In the genomic region with DNA sequence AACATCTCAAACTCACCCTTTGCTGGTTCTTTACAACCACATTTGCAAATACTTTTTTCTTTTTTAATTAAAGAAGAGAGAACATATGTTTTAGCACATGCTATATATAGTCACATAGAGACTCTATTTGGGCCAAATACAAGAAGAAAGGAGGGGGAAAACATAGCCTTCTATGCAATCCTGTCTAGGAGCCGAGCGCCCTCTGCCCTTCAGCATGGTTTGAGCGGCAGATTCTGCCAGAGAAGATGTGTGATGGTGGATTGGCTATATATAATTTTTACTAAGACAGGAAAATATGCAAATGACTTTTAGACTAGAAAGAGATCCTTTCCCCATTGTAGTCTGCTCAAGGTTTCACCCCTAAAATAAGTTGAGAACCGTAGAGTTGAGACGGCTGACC, we compare ENCODE assay signal across 22 mouse cellular contexts. TPM values are rescaled to one million over a fixed set of nuclear protein-coding genes. Genes with fewer than 3 reads are reported as not detected.
DNase-seq lines count a peak whose midpoint lies in the region; ATAC-seq and TF ChIP-seq lines count a peak whose summit lies in the region.
"Had no signal": no experiment of that assay in that cellular context is flagged by ENCODE, and none has a peak within 500 bp of the region (broad histone marks: within the 10 kb centered on the region; RNA-seq: fewer than 3 reads in every experiment).

No protein-coding gene starts in this region.

- no peak for TF ChIP-seq EP300 in lung, postnatal 0 days (IDR thresholded peaks at IDR 0.05)
- TF ChIP-seq EP300 in CH12.LX (IDR thresholded peaks at IDR 0.05; ENCODE audit: low read length): no peak; the same call in 1 of the 2 replicates

- no peak for ATAC-seq in lung, postnatal 0 days
- 0 out of 2 replicates have a peak, but pooled peaks have one; percentile 13 for ATAC-seq in neutrophil, adult 5-6 weeks (ENCODE audit: extremely low read depth, insufficient number of reproducible peaks, low FRiP score, poor library complexity, severe bottlenecking)
- ATAC-seq: hindbrain, postnatal 0 days had no signal

- H3K27ac ChIP-seq in lung, postnatal 0 days (ENCODE audit: low read length): no peak overlapping the region
- no peak overlapping the region for H3K27ac ChIP-seq in CH12.LX (ENCODE audit: insufficient read depth, low read depth)
- H3K27ac ChIP-seq: embryonic facial prominence, embryonic 13.5 days; forebrain, embryonic 12.5 days; heart, embryonic 10.5 days; hindbrain, embryonic 13.5 days; hindbrain, postnatal 0 days had no signal

- WGBS in lung, postnatal 0 days: 75% methylated on average over 5 of the region's 5 CpGs

- H3K36me3 ChIP-seq in lung, postnatal 0 days (ENCODE audit: insufficient read depth, low read length): no peaks in the 10 kb centered on the region
- no peaks in the 10 kb centered on the region for H3K36me3 ChIP-seq in CH12.LX (replicated peaks in 1 of 2; ENCODE audit: control insufficient read depth in 1 of 2, insufficient read depth in 1 of 2, low read length in 1 of 2)
- H3K36me3 ChIP-seq: embryonic facial prominence, embryonic 13.5 days; forebrain, embryonic 12.5 days; G1E; heart, embryonic 10.5 days; hindbrain, embryonic 13.5 days had no signal

- peak; percentile 74 for TF ChIP-seq RAD21 in CH12.LX (IDR thresholded peaks at IDR 0.05; ENCODE audit: low read depth, low read length)

- H3K9me3 ChIP-seq in lung, postnatal 0 days (ENCODE audit: low read length): no peaks in the 10 kb centered on the region
- H3K9me3 ChIP-seq in CH12.LX (replicated peaks; ENCODE audit: low read length): no peaks in the 10 kb centered on the region
- H3K9me3 ChIP-seq: embryonic facial prominence, embryonic 13.5 days; G1E; heart, embryonic 10.5 days; hindbrain, embryonic 13.5 days had no signal

- dilution Hi-C loops in CH12.LX (cut with MboI; ENCODE audit: extremely low pct_ligation_motif_present, extremely low pct_unique_long_range_greater_than_20kb, low sequenced_read_pairs): no loop called here

- H3K4me1 ChIP-seq in lung, postnatal 0 days (ENCODE audit: insufficient read depth, low read depth, low read length): no peaks in the 10 kb centered on the region
- H3K4me1 ChIP-seq in CH12.LX (ENCODE audit: control insufficient read depth in 1 of 2, insufficient read depth in 2 of 2): peaks cover 5 to 13% of the 10 kb centered on the region in 2 experiments
- H3K4me1 ChIP-seq: embryonic facial prominence, embryonic 13.5 days; forebrain, embryonic 12.5 days; hindbrain, embryonic 13.5 days had no signal

- peak; percentile 14; the same call in 1 of the 2 replicates for TF ChIP-seq CTCF in lung, postnatal 0 days (IDR thresholded peaks at IDR 0.05)
- peak in 1 of 2 experiments; percentile 80; a peak in 2 of 4 replicates for TF ChIP-seq CTCF in CH12.LX (conservative IDR thresholded peaks at IDR 0.05 in 1 of 2, IDR thresholded peaks at IDR 0.05 in 1 of 2; ENCODE audit: low read depth in 2 of 2, low read length in 2 of 2)

- no peak overlapping the region for H3K4me3 ChIP-seq in lung, postnatal 0 days (ENCODE audit: low read depth, low read length)
- no peak overlapping the region for H3K4me3 ChIP-seq in CH12.LX (replicated peaks in 1 of 3; ENCODE audit: low read depth in 2 of 3, low read length in 2 of 3, poor library complexity in 1 of 3)
- H3K4me3 ChIP-seq: embryonic facial prominence, embryonic 13.5 days; forebrain, embryonic 12.5 days; heart, embryonic 10.5 days; hindbrain, embryonic 13.5 days had no signal

- H3K9ac ChIP-seq in lung, postnatal 0 days (replicated peaks; ENCODE audit: low read depth): no peak overlapping the region
- no peak overlapping the region for H3K9ac ChIP-seq in CH12.LX (ENCODE audit: insufficient read depth, low read depth)
- H3K9ac ChIP-seq: embryonic facial prominence, embryonic 13.5 days; forebrain, embryonic 12.5 days; hindbrain, embryonic 13.5 days had no signal

- no peaks in the 10 kb centered on the region for H3K27me3 ChIP-seq in lung, postnatal 0 days (replicated peaks; ENCODE audit: insufficient read depth, low read length)
- H3K27me3 ChIP-seq in CH12.LX (replicated peaks): no peaks in the 10 kb centered on the region
- H3K27me3 ChIP-seq: embryonic facial prominence, embryonic 13.5 days; forebrain, embryonic 12.5 days; hindbrain, embryonic 13.5 days had no signal

- no peak overlapping the region for H3K4me2 ChIP-seq in lung, postnatal 0 days (replicated peaks; ENCODE audit: low read depth, low read length)
- H3K4me2 ChIP-seq in CH12.LX (ENCODE audit: insufficient read depth, low read depth, poor library complexity, severe bottlenecking): peak overlapping the region; percentile 41
- H3K4me2 ChIP-seq: embryonic facial prominence, embryonic 13.5 days; forebrain, embryonic 12.5 days; hindbrain, embryonic 13.5 days had no signal

- intact Hi-C loops in heart, postnatal 14 days (cut with DNase I): no loop called here

- in situ Hi-C loops in CH12.LX (cut with MboI; ENCODE audit: low pct_ligation_motif_present, low pct_unique_long_range_greater_than_20kb, low sequenced_read_pairs): loop anchor here (10.0 kb wide), 1 partner anchor 188 kb away; no protein-coding TSS in a partner anchor

- no peaks in the 10 kb centered on the region for H3K79me2 ChIP-seq in CH12.LX (replicated peaks; ENCODE audit: control insufficient read depth, extremely low read depth, insufficient read depth, poor library complexity, severe bottlenecking)

- no peak for TF ChIP-seq POLR2A in CH12.LX (IDR thresholded peaks at IDR 0.05; ENCODE audit: low read depth, low read length)

- DNase-seq in lung, postnatal 0 days (ENCODE audit: low spot score): no peak
- no peak for DNase-seq in lung, adult 18-20 months
- DNase-seq in CD4-positive helper T cell, adult 2 months (ENCODE audit: low read depth, low spot score): peak; percentile 12
- peak; percentile 57 for DNase-seq in CH12.LX (ENCODE audit: extremely low read depth)
- DNase-seq in adrenal gland, postnatal 36 days: no peak
- no peak for DNase-seq in cerebellum, adult 11 months
- no peak for DNase-seq in heart, postnatal 14 days
- DNase-seq: adrenal gland, postnatal 10 days; cerebellum, adult 18-20 months; cerebellum, adult 9-11 months; cerebellum, postnatal 36 days; gastrocnemius, postnatal 36 days; heart, adult 18-20 months; heart, postnatal 10 days; kidney, adult 11 months had no signal

TF ChIP-seq in CH12.LX, 34 proteins besides CTCF, POLR2A, EP300 and RAD21:
- TF ChIP-seq BHLHE40 (IDR thresholded peaks at IDR 0.05; ENCODE audit: low read depth, low read length) (peak; percentile 85), TCF12 (IDR thresholded peaks at IDR 0.05; ENCODE audit: low read depth, low read length) (no peak), MEF2A (IDR thresholded peaks at IDR 0.05; ENCODE audit: borderline replicate concordance, low read depth, low read length) (peak; percentile 39; the same call in 1 of the 2 replicates), SMC3 (IDR thresholded peaks at IDR 0.05; ENCODE audit: low read depth, low read length) (peak; percentile 68)

RNA-seq across cellular contexts. Expression of a gene that starts 60.0 kb away (rescaled TPM):
- polyA plus RNA-seq in lung, postnatal 0 days (2015; fragmentation: Nextera tagmentation; extraction: Ambion mirVana): 9.2 and 12.7 TPM in 2 replicates
- total RNA-seq in CH12.LX (2012; rRNA removed) (0.42 and 0.55 TPM in 2 replicates), CH12.LX (2014; rRNA removed) (0.26 TPM in 2 replicates)
- 0.86 and 0.93 TPM in 2 replicates for polyA plus RNA-seq in CH12.LX (2012; ENCODE audit: insufficient read length, low read depth)
- total RNA-seq in neutrophil, adult 5-6 weeks (2017): 1.0 and 2.3 TPM in 2 replicates
- total RNA-seq in adrenal gland, postnatal 36 days (2021): 1 to 10 TPM; 2.0 to 4.2 TPM
- 1,000 to 10,000 TPM; 1,141 to 1,154 TPM for total RNA-seq in heart, postnatal 14 days (2021)

Comparison
In these comparisons a context has a peak if more than half of its experiments do, and no peak if none do; other contexts are left out.
1. DNase-seq: peak in CD4-positive helper T cell, adult 2 months (single experiment) and CH12.LX (single experiment); none in lung, postnatal 0 days (single experiment), lung, adult 18-20 months (0 of 2), adrenal gland, postnatal 36 days (0 of 2), cerebellum, adult 11 months (single experiment) and heart, postnatal 14 days (0 of 2).
2. RNA of a gene that starts 60.0 kb away (total RNA-seq): 1,141 to 1,154 TPM in heart, postnatal 14 days; 2.0 to 4.2 TPM in adrenal gland, postnatal 36 days, 1.0 to 2.3 TPM in neutrophil, adult 5-6 weeks and 0.26 to 0.55 TPM in CH12.LX; every median in the first group is over 100 times any median in the second.